Mouse (Mus musculus) forebrain, embryonic 15.5 days (tissue): ENCODE measurements around the gene Gm10283. TPM values are rescaled to one million over a fixed set of nuclear protein-coding genes. Genes with fewer than 3 reads are reported as not detected.

Source experiments
- ATAC-seq: fragments of 200-750 bp; cut with Nextera tagmentation; replicated peaks from 2 replicates; pipeline ENCODE4 v1.8.0; 2017; ENCODE audit warnings: mild to moderate bottlenecking, moderate TSS enrichment, moderate library complexity
- H3K27ac ChIP-seq: fragments of 300-500 bp; sonication (generic); replicated peaks from 2 replicates; pipeline ENCODE4 v1.5.1; 2015; ENCODE audit warnings: mild to moderate bottlenecking, inconsistent platforms
- H3K27me3 ChIP-seq: fragments of 300-500 bp; sonication (generic); 2 replicates; pipeline ENCODE4 v1.6.1; 2015; ENCODE audit warnings: inconsistent platforms
- H3K36me3 ChIP-seq: fragments of 300-500 bp; sonication (generic); 2 replicates; pipeline ENCODE4 v1.6.1; 2015; ENCODE audit warnings: mild to moderate bottlenecking, inconsistent platforms
- H3K4me1 ChIP-seq: fragments of 300-500 bp; sonication (generic); 2 replicates; pipeline ENCODE4 v1.6.1; 2015; ENCODE audit warnings: inconsistent platforms
- H3K4me2 ChIP-seq: fragments of 300-500 bp; sonication (generic); replicated peaks from 2 replicates; pipeline ENCODE4 v1.6.1; 2015; ENCODE audit warnings: mild to moderate bottlenecking, inconsistent platforms
- H3K4me3 ChIP-seq: fragments of 300-500 bp; sonication (generic); 2 replicates; pipeline ENCODE4 v1.5.1; 2015; ENCODE audit warnings: mild to moderate bottlenecking, inconsistent platforms
- H3K9ac ChIP-seq: fragments of 300-500 bp; sonication (generic); replicated peaks from 2 replicates; pipeline ENCODE4 v1.6.1; 2015; ENCODE audit warnings: mild to moderate bottlenecking, inconsistent platforms
- H3K9me3 ChIP-seq: fragments of 300-500 bp; sonication (generic); 2 replicates; pipeline ENCODE4 v1.6.1; 2016; ENCODE audit warnings: inconsistent platforms
- WGBS: fragments of 180-500 bp; shearing (Covaris S2); methylation state at CpG from one replicate; pipeline ENCODE4 v1.1.7; 2015; ENCODE audit warnings: mixed read lengths; 5-methylcytosine and 5-hydroxymethylcytosine counted together
- polyA plus RNA-seq: library from polyadenylated mRNA; unstranded; fragments of >200 nt; fragmentation: Nextera tagmentation; extraction: Ambion mirVana; gene quantifications from 2 replicates; pipeline ENCODE4 v1.2.1, GENCODE M21; 2015

Gm10283 gene
- polyA plus RNA-seq, 1 experiment from 2014 or later = not detected

DNA sequence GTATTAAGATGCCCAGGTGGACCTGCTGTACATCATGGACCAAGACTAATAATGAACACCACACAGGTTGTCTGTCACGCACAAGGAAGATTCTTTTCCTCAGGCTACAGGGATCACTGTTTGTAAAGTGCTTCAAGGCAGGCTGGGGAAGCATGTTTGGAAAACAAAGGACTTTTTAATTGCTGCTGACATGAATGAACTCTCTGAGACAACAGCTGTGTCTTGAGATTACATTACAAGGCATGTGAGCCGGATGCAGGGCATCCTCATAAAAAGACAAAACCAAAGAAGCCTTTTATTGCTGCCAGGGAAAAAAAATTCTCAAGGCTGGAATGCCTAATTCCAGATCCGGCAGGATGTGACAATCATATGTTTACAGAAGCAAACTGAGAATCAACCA, 64.4 kb downstream of the Gm10283 start:
- no peak overlapping the region for H3K9ac ChIP-seq
- H3K9me3 ChIP-seq = no peaks in the 10 kb centered on the region
- H3K36me3 ChIP-seq = no peaks in the 10 kb centered on the region
- no peak for ATAC-seq
- 44% methylated on average over 3 of the region's 3 CpGs for WGBS
- no peak overlapping the region for H3K4me3 ChIP-seq
- no peak overlapping the region for H3K27ac ChIP-seq
- no peaks in the 10 kb centered on the region for H3K4me1 ChIP-seq
- no peaks in the 10 kb centered on the region for H3K27me3 ChIP-seq
- H3K4me2 ChIP-seq = no peak overlapping the region

DNA sequence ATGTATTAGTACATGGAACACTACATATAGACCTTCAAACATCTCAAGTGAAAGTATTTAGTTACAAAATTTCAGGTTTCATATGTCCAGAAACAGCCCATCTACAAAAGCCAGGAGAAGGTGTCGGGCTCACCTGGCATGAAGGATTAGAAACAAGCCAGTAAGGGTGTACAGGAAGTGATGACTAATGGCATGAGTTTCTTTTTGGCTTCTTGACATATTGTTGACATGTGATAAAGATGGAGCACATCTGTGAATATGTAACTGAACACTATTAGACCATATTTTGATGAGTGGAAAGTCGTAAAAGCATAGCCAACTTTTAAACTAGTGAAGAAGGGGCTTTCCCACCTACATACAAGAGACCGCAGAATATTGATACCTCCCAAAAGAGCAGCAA, 66.1 kb downstream of the Gm10283 start:
- H3K27me3 ChIP-seq = no peaks in the 10 kb centered on the region
- ATAC-seq = no peak
- H3K27ac ChIP-seq = no peak overlapping the region
- H3K36me3 ChIP-seq = no peaks in the 10 kb centered on the region
- H3K9me3 ChIP-seq = no peaks in the 10 kb centered on the region
- H3K4me2 ChIP-seq = no peak overlapping the region
- WGBS = 97% methylated on average over 3 of the region's 3 CpGs
- H3K4me1 ChIP-seq = no peaks in the 10 kb centered on the region
- no peak overlapping the region for H3K9ac ChIP-seq
- H3K4me3 ChIP-seq = no peak overlapping the region

DNA sequence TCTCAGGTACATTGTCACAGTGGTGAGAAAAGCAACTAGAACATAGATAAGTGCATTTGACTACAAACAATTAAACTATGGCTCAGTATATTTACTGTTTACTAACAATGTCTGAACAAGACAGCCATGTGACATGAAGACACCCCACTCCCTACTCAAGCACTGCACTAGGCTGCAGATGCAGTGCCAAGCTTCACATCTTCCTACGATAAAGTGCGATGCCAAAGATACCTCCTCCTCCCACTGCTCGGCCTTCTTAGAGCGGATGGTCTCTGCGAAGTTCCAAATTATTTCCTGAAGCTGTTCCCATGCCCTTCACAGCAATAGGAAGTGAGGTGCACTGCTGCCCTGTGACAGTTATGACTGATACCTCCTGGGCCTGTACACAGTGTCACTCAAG, 70.3 kb downstream of the Gm10283 start:
- Histone ChIP-seq H3K4me3 (no peak overlapping the region), H3K36me3 (no peaks in the 10 kb centered on the region), H3K4me1 (no peaks in the 10 kb centered on the region), H3K27me3 (no peaks in the 10 kb centered on the region), H3K9me3 (no peaks in the 10 kb centered on the region), H3K4me2 (no peak overlapping the region), H3K27ac (no peak overlapping the region), H3K9ac (no peak overlapping the region)
- 94% methylated on average over 5 of the region's 5 CpGs for WGBS
- no peak for ATAC-seq

DNA sequence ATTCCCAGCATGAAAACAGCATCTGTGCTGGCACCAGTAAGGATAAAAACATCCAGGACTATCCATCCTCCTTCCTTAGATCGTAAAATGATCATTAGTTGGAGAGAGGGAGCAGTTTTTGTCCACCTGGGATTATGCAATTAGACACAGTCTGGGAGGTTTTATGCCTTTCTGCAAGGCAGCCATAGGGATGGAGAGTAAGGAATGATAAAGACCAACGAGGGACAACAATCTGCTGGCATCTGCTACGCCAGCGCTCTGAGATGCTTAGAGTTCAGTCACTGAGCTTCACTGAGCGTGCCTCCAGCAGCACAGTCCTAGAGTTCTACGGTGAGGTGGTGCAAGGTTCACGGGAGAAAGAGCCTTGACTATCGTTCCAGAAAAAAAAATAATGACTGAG, 96.6 kb downstream of the Gm10283 start:
- Histone ChIP-seq H3K9ac (no peak overlapping the region), H3K4me3 (no peak overlapping the region), H3K4me1 (no peaks in the 10 kb centered on the region), H3K36me3 (no peaks in the 10 kb centered on the region), H3K27ac (no peak overlapping the region), H3K27me3 (no peaks in the 10 kb centered on the region), H3K4me2 (no peak overlapping the region), H3K9me3 (no peaks in the 10 kb centered on the region)
- ATAC-seq = no peak
- 89% methylated on average over 8 of the region's 8 CpGs for WGBS

DNA sequence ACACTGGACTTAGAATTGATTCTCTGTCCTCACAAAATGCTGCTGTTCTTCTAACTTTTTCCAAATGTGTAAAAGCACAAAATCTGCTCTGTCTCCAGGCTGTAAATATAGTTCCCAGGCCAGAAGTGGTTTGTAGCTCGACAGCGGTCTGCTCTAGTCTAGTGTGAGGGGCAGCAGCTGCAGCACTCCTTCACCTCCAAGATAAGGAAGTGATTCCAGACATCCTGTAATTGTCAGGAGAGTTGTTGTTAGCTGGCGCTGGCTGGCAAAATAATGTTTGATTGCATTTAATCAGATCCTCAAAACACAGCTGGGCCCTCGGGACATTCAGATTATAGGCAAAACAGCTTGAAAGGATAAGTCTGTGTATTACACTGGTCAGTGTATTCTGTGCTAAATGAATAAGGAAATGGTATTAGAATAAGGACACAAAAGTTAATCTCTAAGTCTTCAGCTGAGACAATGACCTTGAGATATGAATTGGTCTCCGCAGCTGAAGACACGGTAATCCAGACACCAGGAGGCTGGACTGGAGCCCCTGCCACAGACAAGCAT, 97.9 kb downstream of the Gm10283 start:
- WGBS = 64% methylated on average over 6 of the region's 6 CpGs
- no peaks in the 10 kb centered on the region for H3K27me3 ChIP-seq
- H3K36me3 ChIP-seq = no peaks in the 10 kb centered on the region
- H3K4me1 ChIP-seq = no peaks in the 10 kb centered on the region
- H3K9me3 ChIP-seq = no peaks in the 10 kb centered on the region
- no peak overlapping the region for H3K27ac ChIP-seq
- H3K4me2 ChIP-seq = no peak overlapping the region
- no peak overlapping the region for H3K4me3 ChIP-seq
- no peak for ATAC-seq
- H3K9ac ChIP-seq = no peak overlapping the region

DNA sequence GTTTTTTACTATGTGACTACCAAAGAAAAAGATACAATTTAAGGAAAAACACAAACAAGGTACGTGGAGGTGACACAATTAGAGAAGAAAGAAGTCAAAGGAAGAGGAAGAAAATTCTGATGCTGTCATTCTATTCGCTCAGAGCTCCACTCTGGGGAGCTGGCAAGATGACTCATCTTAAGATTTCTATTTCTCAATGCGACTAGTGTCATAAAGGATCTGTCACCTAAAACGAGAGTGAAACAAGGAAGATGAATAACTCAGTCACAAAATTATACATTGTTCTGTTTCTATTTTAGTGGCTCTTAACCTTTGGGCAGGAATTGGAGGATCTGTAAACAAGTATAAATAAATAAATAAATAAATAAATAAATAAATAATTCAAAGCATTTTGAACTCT, 109.3 kb downstream of the Gm10283 start:
- no peaks in the 10 kb centered on the region for H3K27me3 ChIP-seq
- WGBS = 79% methylated on average over 4 of the region's 4 CpGs
- no peak overlapping the region for H3K27ac ChIP-seq
- ATAC-seq = no peak
- H3K36me3 ChIP-seq = no peaks in the 10 kb centered on the region
- H3K4me3 ChIP-seq = no peak overlapping the region
- H3K9me3 ChIP-seq = no peaks in the 10 kb centered on the region
- no peaks in the 10 kb centered on the region for H3K4me1 ChIP-seq
- no peak overlapping the region for H3K4me2 ChIP-seq
- H3K9ac ChIP-seq = no peak overlapping the region

DNA sequence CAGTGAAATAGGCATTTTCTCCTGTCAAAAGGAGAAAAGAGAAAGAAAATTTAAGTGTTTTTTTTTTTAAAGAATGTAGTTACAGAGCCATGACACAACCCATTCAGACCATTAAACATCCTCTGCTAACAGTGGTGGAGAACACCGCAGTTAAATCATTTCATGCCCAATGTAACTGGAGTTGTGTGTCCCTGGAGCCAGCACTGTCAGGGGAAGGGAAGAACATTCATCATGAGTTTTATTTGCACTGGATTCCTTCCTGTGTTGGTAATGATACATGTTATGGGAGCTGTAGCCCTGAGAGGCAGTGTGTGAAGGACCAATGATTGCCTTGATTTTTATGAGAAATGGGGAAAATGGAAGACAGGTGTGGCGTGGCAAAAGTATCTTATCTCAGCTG, 116.4 kb downstream of the Gm10283 start:
- H3K4me3 ChIP-seq = no peak overlapping the region
- H3K9ac ChIP-seq = no peak overlapping the region
- no peaks in the 10 kb centered on the region for H3K4me1 ChIP-seq
- no peaks in the 10 kb centered on the region for H3K36me3 ChIP-seq
- H3K27me3 ChIP-seq = no peaks in the 10 kb centered on the region
- ATAC-seq = no peak
- WGBS = 81% methylated on average over 2 of the region's 2 CpGs
- H3K9me3 ChIP-seq = no peaks in the 10 kb centered on the region
- H3K4me2 ChIP-seq = no peak overlapping the region
- no peak overlapping the region for H3K27ac ChIP-seq

Other genes with a start within 250 kb of the Gm10283 start
- gene Aadat, start 2.7 kb upstream of the Gm10283 start, polyA plus RNA-seq = 0.52 and 0.70 TPM in 2 replicates
- gene Mfap3l, start 129.6 kb upstream of the Gm10283 start, polyA plus RNA-seq = 1.1 and 1.3 TPM in 2 replicates